Mouse (Mus musculus): ENCODE measurements around the gene P2ry14. TPM values are rescaled to one million over a fixed set of nuclear protein-coding genes. Genes with fewer than 3 reads are reported as not detected.

The P2ry14 gene
- polyA plus RNA-seq, 1 experiment from 2014 or later: 4.4 TPM

DNA sequence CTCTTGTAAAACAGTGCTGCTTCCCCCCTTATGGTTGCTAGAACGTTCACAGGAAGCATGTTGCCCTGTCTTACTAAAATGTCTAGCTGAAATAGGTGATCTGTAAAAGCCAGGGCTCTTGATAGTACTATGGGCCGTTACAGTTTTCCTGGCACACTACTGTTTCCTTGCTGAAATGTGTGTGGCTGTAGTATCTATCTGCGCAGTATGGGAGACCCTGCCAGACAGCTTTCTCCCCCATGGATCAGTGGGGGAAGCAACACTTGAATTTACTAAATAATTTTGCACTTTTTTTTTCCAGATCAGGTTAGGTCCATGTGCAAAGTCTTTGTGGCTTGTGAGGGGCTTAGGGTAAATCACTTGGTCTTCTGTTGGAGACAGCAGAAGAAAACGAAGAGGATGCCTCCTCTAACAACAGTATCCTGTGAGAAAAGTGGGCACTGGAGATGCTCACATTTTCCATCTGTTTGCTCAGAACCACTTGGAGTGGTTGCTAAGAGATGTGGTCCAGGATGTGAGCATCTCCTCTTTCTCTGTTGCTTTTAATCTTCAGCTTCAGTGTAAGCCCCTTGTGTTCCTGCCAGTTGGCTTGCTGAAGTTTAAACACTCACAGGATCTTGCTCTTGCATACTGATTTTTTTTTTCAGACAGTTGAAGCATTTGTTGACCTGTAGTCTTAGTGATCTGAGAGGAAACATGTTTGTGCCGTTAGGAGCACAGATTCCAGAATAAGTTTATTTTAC is 17.3 kb downstream of the P2ry14 start:
- no peak for DNase-seq (ENCODE audit: low spot score)
- 79% methylated on average over 5 of the region's 5 CpGs for WGBS
- no peak for ATAC-seq (ENCODE audit: low FRiP score)
- Histone ChIP-seq H3K9ac (no peak overlapping the region), H3K9me3 (ENCODE audit: control insufficient read depth, low read length) (no peaks in the 10 kb centered on the region), H3K4me1 (replicated peaks; ENCODE audit: control insufficient read depth, insufficient read depth, low read length) (no peaks in the 10 kb centered on the region), H3K4me2 (replicated peaks) (no peak overlapping the region), H3K27ac (no peak overlapping the region), H3K4me3 (replicated peaks; ENCODE audit: low read length) (no peak overlapping the region), H3K36me3 (replicated peaks; ENCODE audit: control insufficient read depth, insufficient read depth) (no peaks in the 10 kb centered on the region), H3K27me3 (ENCODE audit: control insufficient read depth, insufficient read depth, low read length) (no peaks in the 10 kb centered on the region)

DNA sequence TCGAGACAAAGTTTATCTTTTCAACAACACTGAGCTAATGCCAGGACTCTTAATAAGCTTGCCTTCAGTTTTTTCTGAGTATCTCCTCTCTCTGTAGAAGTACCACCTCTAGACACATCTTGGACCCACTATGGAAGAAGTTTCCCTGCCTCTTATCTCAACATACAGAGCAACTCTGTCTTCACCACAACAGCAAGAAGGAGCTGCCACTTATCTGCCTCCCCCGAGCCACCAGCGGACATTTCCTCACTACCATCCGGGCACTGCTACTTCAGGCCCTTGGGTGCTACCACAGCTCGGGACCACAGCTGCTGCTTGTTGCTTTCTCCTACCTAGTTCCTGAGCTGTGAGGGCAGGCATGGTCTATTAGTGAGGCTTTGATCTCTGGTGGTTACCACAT is 20.2 kb downstream of the P2ry14 start:
- no peak overlapping the region for H3K4me2 ChIP-seq (replicated peaks)
- 97% methylated on average over 5 of the region's 5 CpGs for WGBS
- no peak overlapping the region for H3K27ac ChIP-seq
- H3K9me3 ChIP-seq (ENCODE audit: control insufficient read depth, low read length): no peaks in the 10 kb centered on the region
- DNase-seq (ENCODE audit: low spot score) (no peak), ATAC-seq (ENCODE audit: low FRiP score) (no peak)
- no peaks in the 10 kb centered on the region; the same call in 1 of the 2 replicates for H3K36me3 ChIP-seq (replicated peaks; ENCODE audit: control insufficient read depth, insufficient read depth)
- no peak overlapping the region for H3K4me3 ChIP-seq (replicated peaks; ENCODE audit: low read length)
- no peak overlapping the region for H3K9ac ChIP-seq
- H3K4me1 ChIP-seq (replicated peaks; ENCODE audit: control insufficient read depth, insufficient read depth, low read length): no peaks in the 10 kb centered on the region
- H3K27me3 ChIP-seq (ENCODE audit: control insufficient read depth, insufficient read depth, low read length): no peaks in the 10 kb centered on the region

DNA sequence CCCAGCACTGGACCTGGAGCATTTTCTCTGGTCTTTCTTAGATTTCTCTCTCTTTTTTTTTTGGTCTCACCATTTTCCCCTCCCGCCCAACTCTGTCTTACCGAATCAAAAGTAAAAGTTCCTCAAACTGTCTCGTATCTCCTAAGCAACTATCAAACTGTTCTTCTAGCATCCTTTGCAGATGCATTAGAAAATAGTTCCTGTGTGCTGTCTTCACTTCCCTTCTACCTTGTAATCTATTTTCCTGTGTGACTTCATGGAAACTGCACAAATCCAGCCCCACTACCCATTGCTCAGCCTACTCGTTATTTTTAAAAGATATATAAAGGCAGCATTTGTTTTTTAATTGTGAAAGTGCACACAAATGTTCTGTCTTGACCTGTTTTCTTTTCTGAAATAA is 21.5 kb downstream of the P2ry14 start:
- Histone ChIP-seq H3K9me3 (ENCODE audit: control insufficient read depth, low read length) (no peaks in the 10 kb centered on the region), H3K9ac (no peak overlapping the region), H3K36me3 (replicated peaks; ENCODE audit: control insufficient read depth, insufficient read depth) (no peaks in the 10 kb centered on the region; the same call in 1 of the 2 replicates), H3K27me3 (ENCODE audit: control insufficient read depth, insufficient read depth, low read length) (no peaks in the 10 kb centered on the region), H3K4me2 (replicated peaks) (no peak overlapping the region), H3K4me1 (replicated peaks; ENCODE audit: control insufficient read depth, insufficient read depth, low read length) (no peaks in the 10 kb centered on the region), H3K27ac (no peak overlapping the region), H3K4me3 (replicated peaks; ENCODE audit: low read length) (no peak overlapping the region)
- no peak for ATAC-seq (ENCODE audit: low FRiP score)
- 90% methylated on average over 4 of the region's 4 CpGs for WGBS
- DNase-seq (ENCODE audit: low spot score): no peak

DNA sequence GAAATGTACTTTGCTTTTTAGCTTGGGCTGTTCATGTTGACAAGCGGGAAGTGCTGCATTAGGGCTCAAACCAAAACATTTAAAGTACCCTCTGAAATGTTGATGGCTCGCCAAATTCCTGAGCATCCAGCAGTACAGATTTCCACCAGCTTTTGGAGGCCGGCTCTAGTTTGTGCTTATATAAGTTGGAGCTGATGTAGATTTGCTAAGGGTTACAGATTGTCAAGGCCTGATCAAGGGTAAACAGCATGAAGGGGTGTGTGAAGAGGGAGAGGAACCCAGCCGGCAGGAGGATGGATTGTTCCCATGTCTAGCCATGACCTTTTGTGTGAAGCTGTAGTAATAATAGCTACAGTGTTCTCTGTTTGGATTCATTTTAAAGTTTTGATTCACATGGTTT is 22.3 kb downstream of the P2ry14 start:
- no peaks in the 10 kb centered on the region; the same call in 1 of the 2 replicates for H3K36me3 ChIP-seq (replicated peaks; ENCODE audit: control insufficient read depth, insufficient read depth)
- H3K9me3 ChIP-seq (ENCODE audit: control insufficient read depth, low read length): no peaks in the 10 kb centered on the region
- no peak overlapping the region for H3K4me2 ChIP-seq (replicated peaks)
- ATAC-seq (ENCODE audit: low FRiP score): no peak
- no peak overlapping the region for H3K4me3 ChIP-seq (replicated peaks; ENCODE audit: low read length)
- WGBS: 80% methylated on average over 4 of the region's 4 CpGs
- no peaks in the 10 kb centered on the region for H3K4me1 ChIP-seq (replicated peaks; ENCODE audit: control insufficient read depth, insufficient read depth, low read length)
- H3K27me3 ChIP-seq (ENCODE audit: control insufficient read depth, insufficient read depth, low read length): no peaks in the 10 kb centered on the region
- H3K9ac ChIP-seq: no peak overlapping the region
- H3K27ac ChIP-seq: no peak overlapping the region
- no peak for DNase-seq (ENCODE audit: low spot score)

DNA sequence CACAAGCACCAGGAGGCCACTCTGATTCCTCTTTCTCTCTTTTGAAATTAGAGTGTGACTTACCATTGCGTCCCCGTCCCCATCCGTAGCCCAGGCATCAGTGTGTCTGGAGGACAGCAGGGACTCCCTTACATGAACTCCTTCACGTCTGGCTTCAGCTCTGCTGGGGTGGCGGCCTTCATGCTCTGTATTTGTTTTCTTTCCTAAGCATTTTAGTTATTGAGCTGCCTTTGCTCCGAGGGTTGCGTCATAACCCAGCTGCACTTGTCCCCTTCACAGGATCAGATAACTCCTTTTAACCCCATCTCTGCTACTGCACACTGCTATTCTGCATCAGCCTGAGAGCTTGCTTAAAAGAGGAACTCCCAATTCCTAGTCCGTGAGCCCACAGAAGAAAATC is 23.0 kb downstream of the P2ry14 start:
- Histone ChIP-seq H3K27me3 (ENCODE audit: control insufficient read depth, insufficient read depth, low read length) (no peaks in the 10 kb centered on the region), H3K4me3 (replicated peaks; ENCODE audit: low read length) (no peak overlapping the region), H3K36me3 (replicated peaks; ENCODE audit: control insufficient read depth, insufficient read depth) (no peaks in the 10 kb centered on the region; the same call in 1 of the 2 replicates), H3K9me3 (ENCODE audit: control insufficient read depth, low read length) (no peaks in the 10 kb centered on the region), H3K4me2 (replicated peaks) (no peak overlapping the region), H3K4me1 (replicated peaks; ENCODE audit: control insufficient read depth, insufficient read depth, low read length) (no peaks in the 10 kb centered on the region), H3K9ac (no peak overlapping the region), H3K27ac (no peak overlapping the region)
- ATAC-seq (ENCODE audit: low FRiP score) (no peak), DNase-seq (ENCODE audit: low spot score) (no peak)
- WGBS: 69% methylated on average over 8 of the region's 8 CpGs

DNA sequence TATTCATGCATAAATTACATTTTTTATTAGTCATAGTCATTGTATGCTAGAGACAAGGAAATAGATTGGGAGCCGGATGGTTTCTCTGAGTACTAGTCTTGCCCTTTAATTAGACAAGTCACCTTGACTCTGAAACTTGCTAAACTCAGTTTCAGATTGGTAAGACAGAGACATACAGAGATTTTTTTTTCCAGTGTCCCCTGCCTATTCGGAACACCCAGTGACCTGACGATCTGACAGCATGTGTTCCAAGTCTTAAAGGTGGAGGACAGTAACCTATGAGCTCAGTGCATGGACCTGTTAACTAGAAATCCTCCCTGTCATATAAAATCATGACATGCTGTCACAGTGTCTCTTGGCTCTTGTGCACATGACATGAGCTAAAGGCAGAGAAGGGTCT is 23.9 kb downstream of the P2ry14 start:
- Histone ChIP-seq H3K9me3 (ENCODE audit: control insufficient read depth, low read length) (no peaks in the 10 kb centered on the region), H3K27me3 (ENCODE audit: control insufficient read depth, insufficient read depth, low read length) (no peaks in the 10 kb centered on the region), H3K4me2 (replicated peaks) (no peak overlapping the region), H3K36me3 (replicated peaks; ENCODE audit: control insufficient read depth, insufficient read depth) (no peaks in the 10 kb centered on the region; the same call in 1 of the 2 replicates), H3K27ac (no peak overlapping the region), H3K4me1 (replicated peaks; ENCODE audit: control insufficient read depth, insufficient read depth, low read length) (no peaks in the 10 kb centered on the region), H3K9ac (no peak overlapping the region), H3K4me3 (replicated peaks; ENCODE audit: low read length) (no peak overlapping the region)
- no peak for ATAC-seq (ENCODE audit: low FRiP score)
- WGBS: 85% methylated on average over 3 of the region's 3 CpGs
- no peak for DNase-seq (ENCODE audit: low spot score)

DNA sequence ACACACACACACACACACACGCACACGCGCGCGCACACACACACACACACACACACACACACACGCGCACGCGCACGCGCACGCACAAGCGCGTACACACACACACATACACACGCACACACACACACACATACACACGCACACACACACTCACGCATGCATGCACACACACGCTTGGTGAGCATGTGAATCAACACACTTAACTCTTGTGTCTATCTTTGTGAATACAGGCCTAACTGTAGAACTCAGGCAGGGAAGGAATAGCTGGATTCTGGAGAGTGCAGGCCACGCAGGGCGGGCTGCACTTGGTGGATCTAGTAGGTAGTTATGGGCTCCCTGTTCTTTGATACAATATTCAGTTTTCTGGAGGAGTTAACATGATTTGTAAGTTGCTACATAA is 24.7 kb downstream of the P2ry14 start:
- ATAC-seq (ENCODE audit: low FRiP score): no peak
- H3K27ac ChIP-seq: no peak overlapping the region
- no peak for DNase-seq (ENCODE audit: low spot score)
- H3K27me3 ChIP-seq (ENCODE audit: control insufficient read depth, insufficient read depth, low read length): no peaks in the 10 kb centered on the region
- 78% methylated on average over 20 of the region's 20 CpGs for WGBS
- H3K4me2 ChIP-seq (replicated peaks): no peak overlapping the region
- H3K4me1 ChIP-seq (replicated peaks; ENCODE audit: control insufficient read depth, insufficient read depth, low read length): no peaks in the 10 kb centered on the region
- no peaks in the 10 kb centered on the region; the same call in 1 of the 2 replicates for H3K36me3 ChIP-seq (replicated peaks; ENCODE audit: control insufficient read depth, insufficient read depth)
- H3K9me3 ChIP-seq (ENCODE audit: control insufficient read depth, low read length): no peaks in the 10 kb centered on the region
- H3K9ac ChIP-seq: no peak overlapping the region
- H3K4me3 ChIP-seq (replicated peaks; ENCODE audit: low read length): no peak overlapping the region

DNA sequence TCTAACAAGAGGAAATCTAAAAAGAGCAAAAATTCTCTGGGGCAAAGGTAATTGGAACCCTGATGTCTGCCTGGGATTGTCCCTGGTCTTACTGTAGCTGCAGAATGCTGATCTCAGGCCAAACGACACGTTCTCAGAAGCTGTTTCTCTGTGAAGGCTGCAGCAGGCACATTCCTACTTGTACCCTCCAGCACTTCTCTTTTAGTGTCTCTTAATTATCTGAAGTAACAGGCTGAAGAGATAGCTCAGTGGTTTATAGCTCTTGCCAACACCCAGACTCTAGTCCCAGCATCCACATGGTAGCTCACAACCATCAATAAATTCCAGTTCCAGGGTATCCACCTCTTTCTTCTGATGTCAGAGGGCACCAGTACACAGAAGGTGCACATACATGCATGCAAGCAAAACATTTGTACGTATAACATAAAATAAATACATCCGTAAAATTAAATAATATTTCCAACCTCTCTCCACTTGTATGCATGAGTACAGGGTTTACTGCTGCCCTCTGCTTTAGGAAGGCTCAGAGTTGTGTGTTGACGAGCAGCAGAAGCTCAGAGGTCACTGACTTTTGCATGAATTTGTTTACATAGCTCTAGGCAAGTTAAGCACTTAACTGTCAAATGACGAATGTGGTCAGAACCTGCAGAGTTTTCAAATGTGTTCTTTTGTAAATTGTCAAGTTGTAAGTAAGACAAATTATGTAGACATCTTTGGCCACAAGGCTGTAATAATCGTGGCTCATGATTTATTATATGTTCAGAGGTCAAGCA is 27.4 kb downstream of the P2ry14 start:
- H3K27me3 ChIP-seq (ENCODE audit: control insufficient read depth, insufficient read depth, low read length): no peaks in the 10 kb centered on the region
- no peak overlapping the region for H3K27ac ChIP-seq
- H3K4me1 ChIP-seq (replicated peaks; ENCODE audit: control insufficient read depth, insufficient read depth, low read length): no peaks in the 10 kb centered on the region
- no peaks in the 10 kb centered on the region; the same call in 1 of the 2 replicates for H3K36me3 ChIP-seq (replicated peaks; ENCODE audit: control insufficient read depth, insufficient read depth)
- no peak overlapping the region for H3K4me2 ChIP-seq (replicated peaks)
- WGBS: 69% methylated on average over 7 of the region's 7 CpGs
- DNase-seq (ENCODE audit: low spot score) (no peak), ATAC-seq (ENCODE audit: low FRiP score) (no peak)
- no peaks in the 10 kb centered on the region for H3K9me3 ChIP-seq (ENCODE audit: control insufficient read depth, low read length)
- no peak overlapping the region for H3K9ac ChIP-seq
- no peak overlapping the region for H3K4me3 ChIP-seq (replicated peaks; ENCODE audit: low read length)

DNA sequence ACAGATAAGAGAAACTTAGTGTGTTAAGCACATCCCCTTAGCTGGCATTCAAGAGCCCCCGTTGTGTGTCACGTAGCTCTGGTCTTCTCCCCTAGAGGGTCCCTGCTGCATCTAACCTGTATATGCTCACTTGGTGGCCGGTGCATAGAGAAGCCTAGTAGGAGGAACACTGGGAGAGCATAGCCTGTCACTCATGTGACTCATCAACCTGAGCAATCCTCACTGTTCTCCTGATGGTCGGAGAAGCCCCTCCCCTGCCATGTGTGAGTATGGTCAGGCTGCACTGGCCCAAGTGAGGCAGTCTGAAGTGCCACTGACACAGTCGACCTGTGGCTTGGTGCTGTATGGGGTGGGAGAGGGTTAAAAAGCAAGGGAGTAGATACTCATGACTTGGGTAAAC is 28.4 kb downstream of the P2ry14 start:
- H3K27ac ChIP-seq: no peak overlapping the region
- no peak overlapping the region for H3K9ac ChIP-seq
- no peak overlapping the region for H3K4me2 ChIP-seq (replicated peaks)
- no peaks in the 10 kb centered on the region for H3K36me3 ChIP-seq (replicated peaks; ENCODE audit: control insufficient read depth, insufficient read depth)
- whole genome bisulfite sequencing: 73% methylated on average over 5 of the region's 5 CpGs
- no peak overlapping the region for H3K4me3 ChIP-seq (replicated peaks; ENCODE audit: low read length)
- H3K4me1 ChIP-seq (replicated peaks; ENCODE audit: control insufficient read depth, insufficient read depth, low read length): no peaks in the 10 kb centered on the region
- DNase-seq (ENCODE audit: low spot score) (no peak), ATAC-seq (ENCODE audit: low FRiP score) (no peak)
- H3K27me3 ChIP-seq (ENCODE audit: control insufficient read depth, insufficient read depth, low read length): no peaks in the 10 kb centered on the region
- H3K9me3 ChIP-seq (ENCODE audit: control insufficient read depth, low read length): no peaks in the 10 kb centered on the region

All from hindbrain, embryonic 14.5 days (tissue).